In genomic region chr12:11222566-11222965, GRCm38 (mm10) we compare ENCODE assay signal across 26 mouse cellular contexts. TPM values are rescaled to one million over a fixed set of nuclear protein-coding genes. Genes with fewer than 3 reads are reported as not detected.
DNase-seq lines count a peak whose midpoint lies in the region; ATAC-seq lines count a peak whose summit lies in the region.
"Had no signal": no experiment of that assay in that cellular context is flagged by ENCODE, and none has a peak within 500 bp of the region (broad histone marks: within the 10 kb centered on the region; RNA-seq: fewer than 3 reads in every experiment).

No protein-coding gene starts in this region.

- WGBS in forebrain, embryonic 10.5 days, result 59% methylated on average over 3 of the region's 3 CpGs
- WGBS in forebrain, embryonic 13.5 days, result 57% methylated on average over 3 of the region's 3 CpGs
- 58% methylated on average over 3 of the region's 3 CpGs for WGBS in midbrain, embryonic 14.5 days
- WGBS in midbrain, embryonic 15.5 days, result 64% methylated on average over 3 of the region's 3 CpGs

- no peak for ATAC-seq in forebrain, embryonic 13.5 days
- no peak for ATAC-seq in midbrain, embryonic 14.5 days (ENCODE audit: low FRiP score, low TSS enrichment)
- ATAC-seq in midbrain, embryonic 15.5 days (replicated peaks), result no peak
- ATAC-seq: activated CD4-positive, CD25-positive, alpha-beta regulatory T cell, adult 4 months; inflammation-experienced regulatory T-cells, adult 6 months had no signal

- no peak overlapping the region for H3K4me2 ChIP-seq in forebrain, embryonic 13.5 days
- no peak overlapping the region for H3K4me2 ChIP-seq in midbrain, embryonic 14.5 days (ENCODE audit: low read length)
- no peak overlapping the region for H3K4me2 ChIP-seq in midbrain, embryonic 15.5 days
- H3K4me2 ChIP-seq: hindbrain, embryonic 13.5 days; liver, embryonic 13.5 days; lung, embryonic 15.5 days; midbrain, embryonic 12.5 days; neural tube, embryonic 13.5 days had no signal

- no peak for DNase-seq in forebrain, embryonic 10.5 days (ENCODE audit: extremely low spot score, low spot score)
- no peak for DNase-seq in midbrain, embryonic 14.5 days
- DNase-seq in R1 (ENCODE audit: low read depth, low spot score) (peak; percentile 81), adipocyte (ENCODE audit: low spot score) (no peak)
- DNase-seq in testis, postnatal 14 days (ENCODE audit: low spot score), result peak; percentile 31
- DNase-seq: adrenal gland, postnatal 14 days; cerebellum, adult 9-11 months; kidney, adult 8-10 months; layer of hippocampus, adult 9-11 months; liver, embryonic 13.5 days; lung, postnatal 4 days; right cerebral cortex, postnatal 14 days; spleen, adult 18-20 months; thymus, postnatal 25 days had no signal

- peaks cover 26% of the 10 kb centered on the region for H3K4me1 ChIP-seq in forebrain, embryonic 10.5 days
- peaks cover 17% of the 10 kb centered on the region for H3K4me1 ChIP-seq in forebrain, embryonic 13.5 days
- 0 out of 2 replicates have a peak, but pooled peaks cover 4% of the 10 kb centered on the region for H3K4me1 ChIP-seq in midbrain, embryonic 14.5 days (ENCODE audit: control insufficient read depth, insufficient read depth, low read length)
- peaks cover 13% of the 10 kb centered on the region for H3K4me1 ChIP-seq in midbrain, embryonic 15.5 days
- H3K4me1 ChIP-seq: liver, embryonic 13.5 days had no signal

- no peaks in the 10 kb centered on the region for H3K36me3 ChIP-seq in forebrain, embryonic 10.5 days (replicated peaks)
- H3K36me3 ChIP-seq in forebrain, embryonic 13.5 days (ENCODE audit: poor library complexity, severe bottlenecking), result no peaks in the 10 kb centered on the region
- H3K36me3 ChIP-seq in midbrain, embryonic 14.5 days (ENCODE audit: control insufficient read depth, insufficient read depth, low read length), result no peaks in the 10 kb centered on the region
- H3K36me3 ChIP-seq in midbrain, embryonic 15.5 days (replicated peaks), result no peaks in the 10 kb centered on the region
- H3K36me3 ChIP-seq: embryonic facial prominence, embryonic 13.5 days; hindbrain, embryonic 13.5 days; liver, embryonic 13.5 days; lung, embryonic 15.5 days; midbrain, embryonic 12.5 days; neural tube, embryonic 13.5 days had no signal

- H3K27ac ChIP-seq in forebrain, embryonic 10.5 days, result 0 out of 2 replicates have a peak overlapping the region, but pooled peaks have one; percentile 15
- H3K27ac ChIP-seq in forebrain, embryonic 13.5 days, result no peak overlapping the region
- H3K27ac ChIP-seq in midbrain, embryonic 14.5 days (replicated peaks; ENCODE audit: low read depth, low read length), result 0 out of 2 replicates have a peak overlapping the region, but pooled peaks have one; percentile 33
- H3K27ac ChIP-seq in midbrain, embryonic 15.5 days, result no peak overlapping the region
- H3K27ac ChIP-seq: hindbrain, embryonic 13.5 days; liver, embryonic 13.5 days; lung, embryonic 15.5 days; neural tube, embryonic 13.5 days had no signal

- H3K9me3 ChIP-seq in forebrain, embryonic 10.5 days, result no peaks in the 10 kb centered on the region
- H3K9me3 ChIP-seq in forebrain, embryonic 13.5 days (replicated peaks), result no peaks in the 10 kb centered on the region
- no peaks in the 10 kb centered on the region for H3K9me3 ChIP-seq in midbrain, embryonic 14.5 days (ENCODE audit: control insufficient read depth, low read length)
- H3K9me3 ChIP-seq in midbrain, embryonic 15.5 days, result no peaks in the 10 kb centered on the region
- H3K9me3 ChIP-seq: embryonic facial prominence, embryonic 13.5 days; hindbrain, embryonic 13.5 days; liver, embryonic 13.5 days; lung, embryonic 15.5 days; midbrain, embryonic 12.5 days; neural tube, embryonic 13.5 days had no signal

- H3K4me3 ChIP-seq in forebrain, embryonic 10.5 days, result no peak overlapping the region
- no peak overlapping the region for H3K4me3 ChIP-seq in forebrain, embryonic 13.5 days
- no peak overlapping the region for H3K4me3 ChIP-seq in midbrain, embryonic 14.5 days (replicated peaks; ENCODE audit: low read depth, low read length)
- H3K4me3 ChIP-seq in midbrain, embryonic 15.5 days, result no peak overlapping the region
- H3K4me3 ChIP-seq: embryonic facial prominence, embryonic 13.5 days; hindbrain, embryonic 13.5 days; liver, embryonic 13.5 days; lung, embryonic 15.5 days; midbrain, embryonic 12.5 days; neural tube, embryonic 13.5 days had no signal

- no peak overlapping the region for H3K9ac ChIP-seq in forebrain, embryonic 13.5 days
- H3K9ac ChIP-seq in midbrain, embryonic 14.5 days (replicated peaks; ENCODE audit: low read length), result no peak overlapping the region
- H3K9ac ChIP-seq in midbrain, embryonic 15.5 days, result no peak overlapping the region
- H3K9ac ChIP-seq: hindbrain, embryonic 13.5 days; liver, embryonic 13.5 days; lung, embryonic 15.5 days; midbrain, embryonic 12.5 days; neural tube, embryonic 13.5 days had no signal

- no peaks in the 10 kb centered on the region for H3K27me3 ChIP-seq in forebrain, embryonic 10.5 days (ENCODE audit: poor library complexity, severe bottlenecking)
- H3K27me3 ChIP-seq in forebrain, embryonic 13.5 days, result no peaks in the 10 kb centered on the region
- H3K27me3 ChIP-seq in midbrain, embryonic 14.5 days (ENCODE audit: control insufficient read depth, insufficient read depth, low read length), result no peaks in the 10 kb centered on the region
- no peaks in the 10 kb centered on the region for H3K27me3 ChIP-seq in midbrain, embryonic 15.5 days (replicated peaks)
- H3K27me3 ChIP-seq: embryonic facial prominence, embryonic 13.5 days; hindbrain, embryonic 13.5 days; liver, embryonic 13.5 days; lung, embryonic 15.5 days; midbrain, embryonic 12.5 days; neural tube, embryonic 13.5 days had no signal

RNA-seq across cellular contexts. Expression of gene Msgn1, which starts 13.8 kb away (rescaled TPM):
- not detected in 2 replicates for polyA plus RNA-seq in forebrain, embryonic 10.5 days (2016; fragmentation: Nextera tagmentation; extraction: Ambion mirVana)
- polyA plus RNA-seq in forebrain, embryonic 13.5 days (2015; fragmentation: Nextera tagmentation; extraction: Ambion mirVana), result not detected in 2 replicates
- polyA plus RNA-seq in midbrain, embryonic 14.5 days (2014; fragmentation: Nextera tagmentation; extraction: Ambion mirVana), result not detected in 2 replicates
- not detected in 2 replicates for polyA plus RNA-seq in midbrain, embryonic 15.5 days (2015; fragmentation: Nextera tagmentation; extraction: Ambion mirVana)
- polyA plus RNA-seq: activated CD4-positive, CD25-positive, alpha-beta regulatory T cell, adult 4 months; brain, embryonic 14.5 days; embryonic facial prominence, embryonic 13.5 days; hindbrain, embryonic 13.5 days; inflammation-experienced regulatory T-cells, adult 6 months; limb, embryonic 11.5 days; liver, embryonic 13.5 days; lung, embryonic 15.5 days; midbrain, embryonic 12.5 days; neural tube, embryonic 13.5 days; stomach, embryonic 16.5 days had no signal

RNA-seq across cellular contexts. Expression of gene Gen1, which starts 43.0 kb away (rescaled TPM):
- 19.1 and 19.7 TPM in 2 replicates for polyA plus RNA-seq in forebrain, embryonic 10.5 days (2016; fragmentation: Nextera tagmentation; extraction: Ambion mirVana)
- polyA plus RNA-seq in forebrain, embryonic 13.5 days (2015; fragmentation: Nextera tagmentation; extraction: Ambion mirVana), result 8.0 and 9.2 TPM in 2 replicates
- polyA plus RNA-seq in midbrain, embryonic 14.5 days (2014; fragmentation: Nextera tagmentation; extraction: Ambion mirVana), result 2.4 and 4.3 TPM in 2 replicates
- 1.6 and 2.1 TPM in 2 replicates for polyA plus RNA-seq in midbrain, embryonic 15.5 days (2015; fragmentation: Nextera tagmentation; extraction: Ambion mirVana)

RNA-seq across cellular contexts. Expression of gene Smc6, which starts 43.1 kb away (rescaled TPM):
- polyA plus RNA-seq in forebrain, embryonic 10.5 days (2016; fragmentation: Nextera tagmentation; extraction: Ambion mirVana), result 140 and 148 TPM in 2 replicates
- polyA plus RNA-seq in forebrain, embryonic 13.5 days (2015; fragmentation: Nextera tagmentation; extraction: Ambion mirVana), result 159 and 178 TPM in 2 replicates
- polyA plus RNA-seq in midbrain, embryonic 14.5 days (2014; fragmentation: Nextera tagmentation; extraction: Ambion mirVana), result 91.7 and 99.8 TPM in 2 replicates
- polyA plus RNA-seq in midbrain, embryonic 15.5 days (2015; fragmentation: Nextera tagmentation; extraction: Ambion mirVana), result 90.0 and 107 TPM in 2 replicates

Comparison
In these comparisons a context has a peak if more than half of its experiments do, and no peak if none do; other contexts are left out.
1. H3K27ac ChIP-seq: peak in forebrain, embryonic 10.5 days (single experiment) and midbrain, embryonic 14.5 days (single experiment); none in forebrain, embryonic 13.5 days (single experiment) and midbrain, embryonic 15.5 days (single experiment).
2. DNase-seq: peak in R1 (single experiment) and testis, postnatal 14 days (single experiment); none in forebrain, embryonic 10.5 days (single experiment), midbrain, embryonic 14.5 days (single experiment) and adipocyte (single experiment).